Mouse (Mus musculus) thymus, postnatal 0 days (tissue): ENCODE results near the gene Pphln1. TPM values are rescaled to one million over a fixed set of nuclear protein-coding genes. Genes with fewer than 3 reads are reported as not detected.

Experiments used
- DNase-seq: peaks from one replicate; pipeline ENCODE4 v3.0.0-alpha.2; 2015; ENCODE audit warnings: low spot score
- polyA plus RNA-seq: library from polyadenylated mRNA; unstranded; fragments of >200 nt; fragmentation: Nextera tagmentation; extraction: Ambion mirVana; gene quantifications from 2 replicates; pipeline ENCODE4 v1.2.1, GENCODE M21; 2015

Gene Pphln1
- polyA plus RNA-seq, 1 experiment from 2014 or later, result 43.5 TPM

DNA sequence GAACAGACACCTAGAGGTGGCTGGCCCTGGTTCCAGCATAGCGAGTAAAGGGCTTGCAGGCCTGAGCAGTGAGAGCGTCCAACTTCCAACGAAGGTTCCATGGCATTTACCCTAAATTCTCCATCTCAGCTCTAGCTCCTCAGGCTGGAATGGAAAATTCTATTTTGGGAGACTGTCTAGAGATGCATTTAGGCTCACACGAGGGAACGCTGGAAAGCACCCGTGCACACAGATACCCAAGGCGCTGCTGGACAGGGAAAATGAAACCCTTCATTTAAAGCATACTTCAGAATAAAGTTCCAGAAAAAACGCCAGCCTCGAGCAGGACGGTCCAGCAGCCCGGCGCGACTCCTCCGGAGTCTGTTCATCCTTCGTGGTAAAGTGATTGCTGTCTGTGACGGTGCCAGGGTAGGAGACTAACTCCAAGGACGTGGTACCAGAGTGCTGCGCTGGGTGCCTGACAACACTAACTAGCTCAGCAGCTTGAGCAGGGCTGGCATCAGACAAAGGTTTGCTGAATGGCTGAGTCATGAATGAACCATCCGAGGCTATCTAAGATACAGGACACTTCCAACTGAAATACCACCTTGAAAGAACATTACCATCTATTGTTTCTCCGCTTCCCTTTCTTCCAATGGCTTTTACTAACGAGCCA, 140.5 kb downstream of the Pphln1 start:
- no peak for DNase-seq

DNA sequence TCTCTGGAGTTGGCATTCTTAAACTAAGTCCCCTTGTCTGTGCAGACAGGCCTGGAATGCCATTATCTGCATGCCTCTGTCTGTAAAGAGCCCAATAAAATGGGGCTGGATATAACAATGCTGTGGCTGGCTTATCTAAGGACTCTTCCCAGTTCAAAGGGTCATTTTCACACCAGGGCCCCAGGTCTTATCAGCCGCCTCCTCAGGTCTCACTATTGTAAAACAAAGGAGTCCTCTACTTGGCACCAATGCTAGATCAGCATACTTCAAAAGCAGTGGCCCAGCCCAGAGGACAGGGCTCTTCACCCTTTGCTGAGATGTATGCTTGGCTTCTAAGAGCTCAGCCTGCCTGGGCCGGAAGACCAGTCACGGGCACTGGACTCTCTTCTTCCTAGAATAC, 141.3 kb downstream of the Pphln1 start:
- no peak for DNase-seq

Other genes with a start within 250 kb of the Pphln1 start
- 5.2 and 5.9 TPM in 2 replicates for gene Gxylt1, start 123.2 kb upstream of the Pphln1 start, polyA plus RNA-seq
- 39.5 and 40.4 TPM in 2 replicates for gene Yaf2, start 61.4 kb upstream of the Pphln1 start, polyA plus RNA-seq
- 125 and 132 TPM in 2 replicates for gene Zcrb1, start within 50 bp of the Pphln1 start, polyA plus RNA-seq
- 11.8 and 12.0 TPM in 2 replicates for gene Prickle1, start 197.5 kb downstream of the Pphln1 start, polyA plus RNA-seq